Mouse (Mus musculus) embryonic stem cell, embryonic (primary cell): ENCODE data around the gene Rbfox3.

Experiments
- CTCF ChIA-PET, 4 experiments: fragments of 300-600 bp in 2 of 4; fragments of 350-600 bp in 2 of 4; sonication (Branson Sonifier 250); formaldehyde crosslinking; loops; one replicate each; lab custom pipeline; 2022; ENCODE audit warnings: inconsistent platforms in 2 of 4; lab: Charles Lee
- POLR2A ChIA-PET, 4 experiments: fragments of 300-600 bp in 2 of 4; fragments of 350-600 bp in 2 of 4; sonication (Branson Sonifier 250); formaldehyde crosslinking; loops; one replicate each; lab custom pipeline; 2022; ENCODE audit warnings: antibody characterized with exemption in 4 of 4, inconsistent platforms in 1 of 4; lab: Charles Lee

Rbfox3 gene

GRCm38 (mm10) chr11:118908431-118908980 lies 2.9 kb downstream of the Rbfox3 start:
- POLR2A ChIA-PET: interaction anchor here in 3 of 4 experiments (0.5 to 1.8 kb wide), 4 partner anchors 10 to 398 kb away, joined by 3 to 5 read pairs (median 3); no protein-coding TSS in a partner anchor
- CTCF ChIA-PET: interaction anchor here (0.5 to 1.6 kb wide), 7 partner anchors 10 to 357 kb away, joined by 3 to 11 read pairs (median 5); no protein-coding TSS in a partner anchor

GRCm38 (mm10) chr11:118907471-118908401 lies 3.7 kb downstream of the Rbfox3 start:
- POLR2A ChIA-PET: interaction anchor here in 3 of 4 experiments (0.5 to 1.8 kb wide), 3 partner anchors 10 to 397 kb away, joined by 3 to 5 read pairs (median 3); no protein-coding TSS in a partner anchor
- CTCF ChIA-PET: interaction anchor here (0.5 to 1.9 kb wide), 7 partner anchors 11 to 259 kb away, joined by 3 to 6 read pairs (median 4); no protein-coding TSS in a partner anchor

- ChIA-PET CTCF (interaction anchor here in 2 of 4 experiments (0.6 to 1.9 kb wide), 4 partner anchors 168 to 913 kb away, joined by 3 to 4 read pairs (median 3); no protein-coding TSS in a partner anchor), POLR2A (interaction anchor here in 1 of 4 experiments (1.8 kb wide), 1 partner anchor 9 kb away, joined by 5 read pairs; no protein-coding TSS in a partner anchor)
Measured at GRCm38 (mm10) chr11:118906824-118907470, 4.5 kb downstream of the Rbfox3 start.

- CTCF ChIA-PET: interaction anchor here in 1 of 4 experiments (1.9 kb wide), 1 partner anchor 168 kb away, joined by 4 read pairs; no protein-coding TSS in a partner anchor
- POLR2A ChIA-PET: interaction anchor here in 1 of 4 experiments (0.6 kb wide), 1 partner anchor 19 kb away, joined by 3 read pairs; no protein-coding TSS in a partner anchor
Measured at GRCm38 (mm10) chr11:118906131-118906823, 5.1 kb downstream of the Rbfox3 start.

GRCm38 (mm10) chr11:118905656-118906055 lies 5.7 kb downstream of the Rbfox3 start:
- POLR2A ChIA-PET: interaction anchor here in 1 of 4 experiments (0.6 kb wide), 1 partner anchor 20 kb away, joined by 3 read pairs; no protein-coding TSS in a partner anchor
- CTCF ChIA-PET: no interaction called here

- ChIA-PET CTCF (no interaction called here), POLR2A (interaction anchor here in 1 of 4 experiments (0.7 kb wide), 1 partner anchor 43 kb away, joined by 6 read pairs; no protein-coding TSS in a partner anchor)
Measured at GRCm38 (mm10) chr11:118904253-118904652, 7.1 kb downstream of the Rbfox3 start.

GRCm38 (mm10) chr11:118899771-118900545 lies 11.4 kb downstream of the Rbfox3 start:
- ChIA-PET CTCF (no interaction called here), POLR2A (interaction anchor here in 1 of 4 experiments (0.7 kb wide), 1 partner anchor 201 kb away, joined by 3 read pairs; no protein-coding TSS in a partner anchor)

GRCm38 (mm10) chr11:118898643-118899042 lies 12.8 kb downstream of the Rbfox3 start:
- CTCF ChIA-PET: interaction anchor here in 3 of 4 experiments (0.8 to 1.9 kb wide), 4 partner anchors 19 to 160 kb away, joined by 3 to 7 read pairs (median 4); no protein-coding TSS in a partner anchor
- POLR2A ChIA-PET: interaction anchor here in 1 of 4 experiments (1.2 kb wide), 1 partner anchor 9 kb away, joined by 5 read pairs; no protein-coding TSS in a partner anchor

GRCm38 (mm10) chr11:118898156-118898555 lies 13.2 kb downstream of the Rbfox3 start:
- ChIA-PET CTCF (interaction anchor here in 3 of 4 experiments (0.8 to 1.9 kb wide), 4 partner anchors 19 to 160 kb away, joined by 3 to 7 read pairs (median 4); no protein-coding TSS in a partner anchor), POLR2A (interaction anchor here in 1 of 4 experiments (1.2 kb wide), 1 partner anchor 9 kb away, joined by 5 read pairs; no protein-coding TSS in a partner anchor)

GRCm38 (mm10) chr11:118897114-118897841 lies 14.1 kb downstream of the Rbfox3 start:
- ChIA-PET CTCF (interaction anchor here in 1 of 4 experiments (1.0 to 1.9 kb wide), 2 partner anchors 18 to 72 kb away, joined by 3 to 7 read pairs; no protein-coding TSS in a partner anchor), POLR2A (interaction anchor here in 1 of 4 experiments (1.2 kb wide), 1 partner anchor 10 kb away, joined by 5 read pairs; no protein-coding TSS in a partner anchor)

- CTCF ChIA-PET: interaction anchor here in 2 of 4 experiments (1.0 kb wide), 2 partner anchors 73 to 158 kb away, joined by 3 read pairs; no protein-coding TSS in a partner anchor
- POLR2A ChIA-PET: interaction anchor here in 1 of 4 experiments (0.6 kb wide), 1 partner anchor 131 kb away, joined by 3 read pairs; no protein-coding TSS in a partner anchor
Measured at GRCm38 (mm10) chr11:118896032-118896675, 15.2 kb downstream of the Rbfox3 start.

GRCm38 (mm10) chr11:118894835-118895234 lies 16.6 kb downstream of the Rbfox3 start:
- ChIA-PET POLR2A (interaction anchor here in 1 of 4 experiments (0.6 kb wide), 1 partner anchor 689 kb away, joined by 5 read pairs; no protein-coding TSS in a partner anchor), CTCF (no interaction called here)

- CTCF ChIA-PET: interaction anchor here in 1 of 4 experiments (0.6 kb wide), 1 partner anchor 163 kb away, joined by 3 read pairs; no protein-coding TSS in a partner anchor
Measured at GRCm38 (mm10) chr11:118894196-118894595, 17.2 kb downstream of the Rbfox3 start.

GRCm38 (mm10) chr11:118892876-118893275 lies 18.5 kb downstream of the Rbfox3 start:
- ChIA-PET POLR2A (interaction anchor here in 1 of 4 experiments (0.6 kb wide), 1 partner anchor 264 kb away, joined by 3 read pairs; no protein-coding TSS in a partner anchor), CTCF (no interaction called here)

More at GRCm38 (mm10) chr11:118894196-118894595, 17.2 kb downstream of the Rbfox3 start:
- POLR2A ChIA-PET: no interaction called here

- CTCF ChIA-PET: interaction anchor here in 1 of 4 experiments (1.9 kb wide), 1 partner anchor 153 kb away, joined by 6 read pairs; no protein-coding TSS in a partner anchor
- POLR2A ChIA-PET: no interaction called here
Measured at GRCm38 (mm10) chr11:118891516-118891915, 19.9 kb downstream of the Rbfox3 start.
